ENCODE assay signal across 25 mouse cellular contexts in the genomic region with DNA sequence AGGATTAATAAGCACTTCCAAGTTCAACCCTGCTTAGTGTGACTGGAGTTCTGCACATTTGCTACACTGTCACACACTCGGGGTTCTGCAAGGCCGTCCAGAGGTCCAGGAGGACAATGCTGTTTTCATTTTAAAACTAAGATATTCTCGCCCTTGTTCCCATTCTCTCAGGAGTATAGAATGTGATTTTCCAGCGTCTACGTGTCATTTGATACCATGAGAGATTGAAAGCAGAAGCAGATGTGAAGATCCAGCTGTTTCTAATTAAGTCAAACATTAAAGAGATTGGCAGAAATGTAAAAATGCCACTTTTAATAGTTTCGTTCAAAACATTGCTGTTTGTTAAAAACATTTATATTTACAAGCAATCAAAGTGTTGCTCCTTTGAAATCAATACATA. TPM values are rescaled to one million over a fixed set of nuclear protein-coding genes. Genes with fewer than 3 reads are reported as not detected.
A peak's percentile ranks its signal among the peaks of the same experiment; 100 is the strongest.
DNase-seq lines count a peak whose midpoint lies in the region; ATAC-seq lines count a peak whose summit lies in the region.
"Had no signal": no experiment of that assay in that cellular context is flagged by ENCODE, and none has a peak within 500 bp of the region (broad histone marks: within the 10 kb centered on the region; RNA-seq: fewer than 3 reads in every experiment).

No protein-coding gene starts in this region.

- H3K36me3 ChIP-seq in midbrain, embryonic 11.5 days (ENCODE audit: control insufficient read depth, insufficient read depth, low read length) = no peaks in the 10 kb centered on the region
- H3K36me3 ChIP-seq in midbrain, embryonic 16.5 days (ENCODE audit: control insufficient read depth, insufficient read depth, low read length) = no peaks in the 10 kb centered on the region
- no peaks in the 10 kb centered on the region for H3K36me3 ChIP-seq in embryonic facial prominence, embryonic 10.5 days (replicated peaks)
- H3K36me3 ChIP-seq: heart, embryonic 10.5 days; midbrain, embryonic 12.5 days; neural tube, embryonic 12.5 days had no signal

- 71% methylated on average over 6 of the region's 6 CpGs for WGBS in midbrain, embryonic 11.5 days
- 61% methylated on average over 6 of the region's 6 CpGs for WGBS in midbrain, embryonic 16.5 days
- WGBS in embryonic facial prominence, embryonic 10.5 days = 32% methylated on average over 6 of the region's 6 CpGs

- no peaks in the 10 kb centered on the region for H3K9me3 ChIP-seq in midbrain, embryonic 11.5 days (ENCODE audit: control insufficient read depth, low read length)
- H3K9me3 ChIP-seq in midbrain, embryonic 16.5 days (replicated peaks; ENCODE audit: control insufficient read depth, low read length, poor library complexity, severe bottlenecking) = no peaks in the 10 kb centered on the region; the same call in 1 of the 2 replicates
- H3K9me3 ChIP-seq in embryonic facial prominence, embryonic 10.5 days = no peaks in the 10 kb centered on the region
- H3K9me3 ChIP-seq: heart, embryonic 10.5 days; midbrain, embryonic 12.5 days; neural tube, embryonic 12.5 days had no signal

- 0 out of 2 replicates have a peak, but pooled peaks cover 2% of the 10 kb centered on the region for H3K4me1 ChIP-seq in midbrain, embryonic 11.5 days (ENCODE audit: control insufficient read depth, insufficient read depth, low read length)
- H3K4me1 ChIP-seq in midbrain, embryonic 16.5 days (ENCODE audit: control insufficient read depth, insufficient read depth, low read length) = no peaks in the 10 kb centered on the region
- peaks cover 23% of the 10 kb centered on the region for H3K4me1 ChIP-seq in embryonic facial prominence, embryonic 10.5 days
- H3K4me1 ChIP-seq: midbrain, embryonic 12.5 days; neural tube, embryonic 12.5 days had no signal

- peak; percentile 83 for DNase-seq in midbrain, embryonic 11.5 days (ENCODE audit: low spot score, missing footprints)
- DNase-seq in embryonic facial prominence, embryonic 10.5 days (ENCODE audit: low spot score) = no peak
- peak; percentile 84 for DNase-seq in forelimb bud, embryonic 11.5 days (ENCODE audit: low read depth, low spot score)
- peak; percentile 89 for DNase-seq in mesoderm, embryonic 11.5 days (ENCODE audit: low read depth, low spot score)
- DNase-seq in heart, adult 8-10 months (ENCODE audit: low spot score) = no peak
- no peak for DNase-seq in cerebellum, adult 9-11 months
- no peak for DNase-seq in gastrocnemius, adult 8-10 months (ENCODE audit: low spot score in 2 of 2)
- DNase-seq: adrenal gland, postnatal 36 days; cerebellum, adult 11 months; cerebellum, postnatal 14 days; gastrocnemius, postnatal 25 days; layer of hippocampus, adult 9-11 months; lung, postnatal 10 days; thymus, postnatal 14 days had no signal

- H3K4me3 ChIP-seq in midbrain, embryonic 11.5 days (ENCODE audit: low read depth, low read length) = no peak overlapping the region
- H3K4me3 ChIP-seq in midbrain, embryonic 16.5 days (ENCODE audit: low read depth, low read length) = no peak overlapping the region
- H3K4me3 ChIP-seq in embryonic facial prominence, embryonic 10.5 days = no peak overlapping the region
- H3K4me3 ChIP-seq: heart, embryonic 10.5 days; midbrain, embryonic 12.5 days; neural tube, embryonic 12.5 days had no signal

- H3K27me3 ChIP-seq in midbrain, embryonic 11.5 days (ENCODE audit: control insufficient read depth, insufficient read depth, low read length) = no peaks in the 10 kb centered on the region
- H3K27me3 ChIP-seq in midbrain, embryonic 16.5 days (ENCODE audit: control insufficient read depth, insufficient read depth, low read depth, low read length) = no peaks in the 10 kb centered on the region
- H3K27me3 ChIP-seq in embryonic facial prominence, embryonic 10.5 days (replicated peaks; ENCODE audit: low read depth, poor library complexity, severe bottlenecking) = no peaks in the 10 kb centered on the region
- H3K27me3 ChIP-seq: midbrain, embryonic 12.5 days; neural tube, embryonic 12.5 days had no signal

- no peak overlapping the region for H3K4me2 ChIP-seq in midbrain, embryonic 11.5 days
- H3K4me2 ChIP-seq in midbrain, embryonic 16.5 days (ENCODE audit: low read length) = no peak overlapping the region
- H3K4me2 ChIP-seq: midbrain, embryonic 12.5 days; neural tube, embryonic 12.5 days had no signal

- no peak for ATAC-seq in midbrain, embryonic 11.5 days (ENCODE audit: low FRiP score)
- no peak for ATAC-seq in midbrain, embryonic 16.5 days
- ATAC-seq: forebrain, embryonic 16.5 days; hindbrain, embryonic 16.5 days; intestine, postnatal 0 days had no signal

- no peak overlapping the region for H3K9ac ChIP-seq in midbrain, embryonic 11.5 days (ENCODE audit: low read length)
- H3K9ac ChIP-seq in midbrain, embryonic 16.5 days (ENCODE audit: low read depth, low read length) = no peak overlapping the region
- H3K9ac ChIP-seq: midbrain, embryonic 12.5 days; neural tube, embryonic 12.5 days had no signal

- H3K27ac ChIP-seq in midbrain, embryonic 11.5 days (ENCODE audit: low read depth, low read length) = no peak overlapping the region
- no peak overlapping the region for H3K27ac ChIP-seq in midbrain, embryonic 16.5 days (ENCODE audit: low read length)
- peak overlapping the region; percentile 71 for H3K27ac ChIP-seq in embryonic facial prominence, embryonic 10.5 days (replicated peaks)
- H3K27ac ChIP-seq: heart, embryonic 10.5 days; midbrain, embryonic 12.5 days; neural tube, embryonic 12.5 days had no signal

RNA-seq across cellular contexts. Expression of gene Frem1, which starts 12.1 kb away (rescaled TPM):
- polyA plus RNA-seq in midbrain, embryonic 11.5 days (2014; fragmentation: Nextera tagmentation; extraction: Ambion mirVana) = 7.3 and 8.2 TPM in 2 replicates
- 1.4 and 1.6 TPM in 2 replicates for polyA plus RNA-seq in midbrain, embryonic 16.5 days (2015; fragmentation: Nextera tagmentation; extraction: Ambion mirVana)
- 15.0 and 15.5 TPM in 2 replicates for polyA plus RNA-seq in embryonic facial prominence, embryonic 10.5 days (2016; fragmentation: Nextera tagmentation; extraction: Ambion mirVana)
- total RNA-seq in heart, adult 8-10 months (2022) = under 1 TPM; 0.14 to 0.44 (median 0.17) TPM
- total RNA-seq in gastrocnemius, adult 8-10 months (2022) = under 1 TPM; 0.07 to 0.21 (median 0.16) TPM
- total RNA-seq: hematopoietic stem cell, adult 5-6 weeks; MEL; monocyte, adult 5-6 weeks had no signal
- polyA plus RNA-seq: C2C12 had no signal

Comparison
In these comparisons a context has a peak if more than half of its experiments do, and no peak if none do; other contexts are left out.
1. DNase-seq: peak in midbrain, embryonic 11.5 days (single experiment), forelimb bud, embryonic 11.5 days (single experiment) and mesoderm, embryonic 11.5 days (single experiment); none in embryonic facial prominence, embryonic 10.5 days (single experiment), heart, adult 8-10 months (single experiment), cerebellum, adult 9-11 months (single experiment) and gastrocnemius, adult 8-10 months (0 of 2).